Mouse (Mus musculus): ENCODE measurements around the gene Rbm14. TPM values are rescaled to one million over a fixed set of nuclear protein-coding genes. Genes with fewer than 3 reads are reported as not detected.
"Not testable (repeated sequence)": the region's sequence is repeated elsewhere in the genome, so short reads cannot be mapped to it uniquely, and the experiment has no call there.

Gene Rbm14
- total RNA-seq, 2 experiments from 2014 or later, result 16.6 to 17.9 TPM

GRCm38 (mm10) chr19:4813015-4813414 lies 1.6 kb upstream of the Rbm14 start:
- DNase-seq, result no peak

- DNase-seq, result not testable (repeated sequence)
These were observed 1.0 kb upstream of the Rbm14 start for GRCm38 (mm10) chr19:4812334-4812949.

- DNase-seq, result no peak
These were observed 442 bp upstream of the Rbm14 start for GRCm38 (mm10) chr19:4811909-4812242.

- DNase-seq, result no peak
These were observed 730 bp downstream of the Rbm14 start for GRCm38 (mm10) chr19:4810746-4811062.

- DNase-seq, result no peak
These were observed 1.1 kb downstream of the Rbm14 start for GRCm38 (mm10) chr19:4810309-4810708.

GRCm38 (mm10) chr19:4803283-4803682 lies 8.2 kb downstream of the Rbm14 start:
- DNase-seq, result no peak

- DNase-seq, result no peak
These were observed 8.7 kb downstream of the Rbm14 start for GRCm38 (mm10) chr19:4802691-4803091.

GRCm38 (mm10) chr19:4799083-4799482 lies 12.4 kb downstream of the Rbm14 start:
- DNase-seq, result no peak

- no peak for DNase-seq
These were observed 13.6 kb downstream of the Rbm14 start for GRCm38 (mm10) chr19:4797846-4798245.

DNA sequence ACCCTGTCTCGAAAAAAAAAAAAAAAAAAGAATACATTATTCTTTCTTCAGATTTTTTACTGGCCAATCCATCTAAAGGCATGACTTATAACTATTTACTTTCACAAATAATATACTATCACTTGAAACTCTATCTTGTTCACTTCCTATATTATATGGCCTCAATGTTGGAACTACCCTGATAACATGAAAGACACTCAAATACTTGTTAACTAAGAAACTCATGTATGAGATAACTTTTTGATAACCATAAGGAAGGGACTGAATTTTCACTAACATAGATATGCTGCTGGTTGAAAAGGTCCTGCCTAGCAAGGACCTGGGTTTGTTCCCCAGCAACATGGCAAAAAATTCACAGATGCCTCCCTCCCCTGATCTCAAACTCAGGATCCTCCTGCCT lies 15.5 kb downstream of the Rbm14 start:
- no peak for DNase-seq

GRCm38 (mm10) chr19:4793831-4794422 lies 17.5 kb downstream of the Rbm14 start, which contains the start of gene Rbm4:
Rbm4 (minus strand) TSS chr19:4793901.
- DNase-seq, result peak; percentile 99 to 100

- no peak for DNase-seq
These were observed 18.1 kb downstream of the Rbm14 start for GRCm38 (mm10) chr19:4793281-4793830.

DNA sequence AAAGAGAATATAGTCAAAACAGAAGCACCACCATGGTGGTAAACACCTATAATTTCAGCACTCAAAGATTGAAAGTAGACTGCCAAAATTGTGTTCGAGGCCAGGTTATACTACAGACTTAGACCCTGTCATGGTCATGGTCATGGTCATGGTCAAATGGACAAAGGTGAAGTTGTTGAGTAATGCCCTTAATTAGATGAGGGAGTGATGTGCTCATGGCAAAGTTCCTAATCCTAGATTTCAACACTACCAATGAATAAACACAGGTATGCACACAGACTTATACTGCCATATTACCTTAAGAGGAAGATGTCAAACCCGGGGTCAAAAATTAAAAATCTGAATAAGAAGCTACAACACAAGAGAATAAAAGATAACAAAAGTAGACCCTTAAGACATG lies 25.1 kb downstream of the Rbm14 start:
- no peak for DNase-seq

DNA sequence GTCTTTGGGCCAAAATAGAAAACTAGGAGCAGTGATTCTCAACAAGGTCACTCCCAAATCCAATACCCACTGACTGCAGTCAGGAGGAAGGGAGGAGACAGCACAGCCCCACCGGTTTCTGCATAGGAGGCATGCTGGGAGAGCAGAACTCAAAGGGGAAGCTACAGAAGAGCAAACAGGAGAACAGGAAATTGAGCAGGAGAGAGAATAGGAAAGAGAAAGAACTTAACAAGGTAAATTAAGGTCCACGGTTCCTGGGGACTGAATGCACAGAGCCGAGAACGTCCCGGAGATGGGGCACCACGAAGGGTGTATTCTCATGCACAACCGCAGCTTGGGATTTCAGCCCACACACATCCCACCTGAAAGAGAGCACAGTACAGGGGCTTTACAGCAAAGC lies 26.2 kb downstream of the Rbm14 start:
- DNase-seq, result no peak

- DNase-seq, result no peak
These were observed 28.5 kb downstream of the Rbm14 start for GRCm38 (mm10) chr19:4782891-4783290.

GRCm38 (mm10) chr19:4772785-4773184 lies 38.6 kb downstream of the Rbm14 start:
- no peak for DNase-seq

DNA sequence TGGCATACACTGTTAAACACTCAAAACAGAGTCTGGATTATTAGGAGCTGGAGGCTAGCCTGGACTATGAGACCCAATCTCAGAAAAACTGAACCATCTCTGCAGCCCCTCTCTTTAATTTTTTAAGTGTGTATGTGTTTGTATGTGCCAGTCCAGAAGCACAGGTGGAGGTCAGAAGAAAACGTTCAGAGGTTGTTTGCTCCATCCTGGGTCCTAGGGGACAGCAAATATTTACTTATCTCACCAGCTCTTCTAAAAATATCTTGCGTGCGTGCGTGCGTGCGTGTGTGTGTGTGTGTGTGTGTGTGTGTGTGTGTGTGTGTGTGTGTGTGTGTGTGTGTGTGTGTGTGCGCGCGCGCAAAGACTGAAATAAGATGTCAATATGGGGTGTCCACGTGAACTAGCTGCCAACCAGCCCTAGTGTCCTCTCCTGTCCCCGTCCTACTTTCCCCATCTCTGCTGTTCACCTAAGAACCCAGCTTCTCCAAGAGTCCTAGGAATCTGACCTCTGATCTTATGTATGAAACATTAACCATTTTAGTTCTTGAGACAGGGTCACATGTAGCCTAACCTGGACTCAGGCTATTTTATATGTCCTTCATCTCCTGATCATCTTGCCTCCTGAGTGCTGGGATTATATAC lies 43.8 kb downstream of the Rbm14 start:
- no peak for DNase-seq

DNA sequence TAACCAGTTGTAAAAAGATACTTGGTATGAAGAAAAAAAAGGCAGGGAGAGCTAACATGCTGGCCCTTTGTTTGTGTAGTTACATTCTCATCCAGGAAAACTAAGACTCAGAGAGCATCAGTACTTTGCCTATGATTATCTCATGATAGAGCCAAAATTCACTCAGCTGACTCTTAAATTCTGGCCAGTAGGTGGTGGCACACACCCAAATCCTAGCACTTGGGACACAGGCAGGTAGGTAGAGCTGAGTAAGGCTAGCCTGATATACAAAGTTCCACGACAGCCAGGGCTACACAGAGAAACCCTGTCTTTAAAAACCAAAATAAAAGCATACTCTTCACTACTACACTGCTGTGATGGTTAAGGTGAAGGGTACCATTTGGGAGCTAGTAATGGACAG lies 48.6 kb downstream of the Rbm14 start:
- no peak for DNase-seq

DNA sequence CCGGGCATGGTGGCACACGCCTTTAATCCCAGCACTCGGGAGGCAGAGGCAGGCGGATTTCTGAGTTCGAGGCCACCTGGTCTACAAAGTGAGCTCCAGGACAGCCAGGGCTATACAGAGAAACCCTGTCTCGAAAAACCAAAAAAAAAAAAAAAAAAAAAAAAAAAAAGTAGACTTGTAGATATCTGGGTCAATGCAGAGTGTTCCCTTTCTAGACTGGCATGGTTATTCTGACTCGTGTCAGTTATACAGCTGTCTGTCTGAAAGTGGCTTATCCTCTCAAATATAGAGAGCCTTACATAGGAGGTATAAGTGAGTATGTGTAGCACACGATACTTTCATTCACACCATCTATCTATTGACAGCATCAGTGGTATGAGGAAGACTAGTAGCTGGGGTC lies 50.9 kb downstream of the Rbm14 start:
- not testable (repeated sequence) for DNase-seq

GRCm38 (mm10) chr19:4756921-4757320 lies 54.5 kb downstream of the Rbm14 start:
- no peak for DNase-seq

DNA sequence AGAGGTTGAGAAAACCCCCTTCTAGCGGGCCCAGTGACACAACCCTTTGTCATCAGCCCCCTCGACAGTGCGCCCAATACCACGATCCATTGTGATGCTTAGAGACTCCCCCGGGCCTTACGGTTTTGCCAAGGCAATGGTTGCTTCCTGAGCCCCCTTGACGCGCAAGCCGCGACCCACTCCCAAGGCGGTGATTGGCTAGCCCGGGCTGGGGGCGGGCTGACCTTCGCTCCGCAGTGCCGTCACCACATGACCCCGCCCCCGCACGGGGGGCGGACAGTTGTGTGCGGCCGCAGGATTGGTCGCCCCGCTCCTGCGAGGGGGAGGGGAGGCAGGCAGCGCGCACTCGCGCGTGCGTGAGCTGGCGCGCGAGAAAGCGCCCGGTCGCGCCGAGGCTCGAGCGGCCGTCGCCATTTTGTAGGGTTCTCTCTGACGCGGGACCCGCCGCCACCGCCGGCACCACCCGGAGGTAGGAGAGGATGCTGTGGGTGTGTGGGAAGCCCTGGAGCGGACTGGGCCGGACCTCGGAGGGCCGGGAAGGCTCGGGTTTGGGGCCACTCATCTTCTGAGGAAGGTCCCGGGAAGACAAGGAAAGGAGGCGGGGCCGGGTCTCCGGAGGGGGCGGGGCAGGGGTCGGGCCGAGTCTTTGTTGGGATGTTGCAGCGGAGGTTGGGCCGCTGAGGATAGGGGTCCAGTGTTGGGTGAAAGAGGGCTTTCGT lies 55.1 kb downstream of the Rbm14 start, which contains the start of gene Rbm4b:
Gene Rbm4b, plus strand, starts transcription at position 305 of the 719 bp plus-strand sequence.
- DNase-seq, result peak; percentile 97

DNA sequence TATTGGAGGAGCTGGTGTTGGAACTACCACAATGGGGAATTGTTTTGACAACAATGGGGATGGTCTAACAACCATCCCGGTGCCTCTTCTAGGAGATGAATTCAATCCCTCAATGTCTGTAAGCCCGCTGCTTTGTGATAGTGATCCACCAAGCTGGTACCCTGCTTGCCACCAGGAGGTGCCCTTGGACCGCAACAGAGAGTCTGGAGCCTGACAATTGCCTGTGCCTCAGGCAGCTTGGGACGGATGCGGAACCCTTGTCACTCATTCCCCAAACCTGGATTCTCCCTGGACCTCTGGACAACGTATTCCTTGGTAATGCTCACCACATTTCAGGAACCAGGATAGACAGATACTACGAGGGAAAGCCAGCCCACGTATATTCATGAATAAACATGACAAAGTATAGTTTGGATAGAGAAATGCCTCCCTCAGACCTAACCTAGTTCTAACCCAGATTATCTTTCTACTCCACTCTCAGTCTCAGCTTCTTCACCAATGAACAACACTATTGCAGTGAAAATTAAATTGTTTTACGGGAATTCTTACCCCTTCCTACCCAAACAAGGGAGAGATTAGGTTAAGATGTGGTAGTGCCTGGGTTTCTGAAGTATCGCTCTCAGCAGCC lies 55.8 kb downstream of the Rbm14 start:
- peak; percentile 92 to 95 for DNase-seq
